Mouse (Mus musculus) naive thymus-derived CD4-positive, alpha-beta T cell, adult 2 months (primary cell): ENCODE measurements around the gene Adam30.

ENCODE experiments used
- DNase-seq: peaks from one replicate; pipeline ENCODE4 v3.0.0-alpha.2; 2011; ENCODE audit warnings: low read depth

Adam30 gene

GRCm38 (mm10) chr3:98185163-98185714 lies 24.8 kb downstream of the Adam30 start:
- no peak for DNase-seq

GRCm38 (mm10) chr3:98187777-98188176 lies 27.3 kb downstream of the Adam30 start:
- no peak for DNase-seq

- no peak for DNase-seq
These were observed 37.5 kb downstream of the Adam30 start for GRCm38 (mm10) chr3:98197711-98198532.

- no peak for DNase-seq
These were observed 39.3 kb downstream of the Adam30 start for GRCm38 (mm10) chr3:98199747-98200146.

GRCm38 (mm10) chr3:98203282-98203681 lies 42.9 kb downstream of the Adam30 start:
- no peak for DNase-seq

GRCm38 (mm10) chr3:98206977-98207376 lies 46.5 kb downstream of the Adam30 start:
- no peak for DNase-seq

- no peak for DNase-seq
These were observed 48.7 kb downstream of the Adam30 start for GRCm38 (mm10) chr3:98209161-98209560.

GRCm38 (mm10) chr3:98210860-98211259 lies 50.4 kb downstream of the Adam30 start:
- no peak for DNase-seq

GRCm38 (mm10) chr3:98211301-98212081 lies 51.1 kb downstream of the Adam30 start:
- no peak for DNase-seq
